Mouse (Mus musculus) CH12.LX (cell line): Measurements from ENCODE around the gene Map3k6. TPM values are rescaled to one million over a fixed set of nuclear protein-coding genes. Genes with fewer than 3 reads are reported as not detected.

Source experiments
- DNase-seq: peaks from one replicate; pipeline ENCODE4 v3.0.0-alpha.2; 2013; ENCODE audit errors: extremely low read depth
- H3K27ac ChIP-seq: 2 replicates; pipeline ENCODE4 v1.5.1; 2012; ENCODE audit warnings: low read depth, mild to moderate bottlenecking, control low read depth, moderate library complexity; ENCODE audit not compliant: insufficient read depth
- H3K27me3 ChIP-seq: replicated peaks from 2 replicates; pipeline ENCODE3; 2012; ENCODE audit warnings: inconsistent platforms
- H3K36me3 ChIP-seq, 2 experiments: replicated peaks in 1 of 2; 2 replicates each; pipeline versions ENCODE3 to v1.6.1; 2012; ENCODE audit warnings: inconsistent platforms in 1 of 2, low read length in 1 of 2, mild to moderate bottlenecking in 1 of 2, mixed read lengths in 1 of 2, moderate library complexity in 1 of 2; ENCODE audit not compliant: control insufficient read depth in 1 of 2, insufficient read depth in 1 of 2
- H3K4me1 ChIP-seq, 2 experiments: 2 replicates each; pipeline ENCODE4 v1.6.1; 2012; ENCODE audit warnings: inconsistent platforms in 1 of 2, moderate library complexity in 1 of 2; ENCODE audit not compliant: insufficient read depth in 2 of 2, control insufficient read depth in 1 of 2
- H3K4me2 ChIP-seq: 2 replicates; pipeline ENCODE4 v1.6.1; 2012; ENCODE audit warnings: low read depth, mild to moderate bottlenecking, control low read depth; ENCODE audit not compliant: poor library complexity, insufficient read depth, severe bottlenecking
- H3K4me3 ChIP-seq, 3 experiments: fragments of 150-350 bp in 1 of 3; sonication (generic) in 1 of 3; replicated peaks in 1 of 3; 2 replicates each; pipeline versions ENCODE3 to v1.5.1; 2011 to 2012; ENCODE audit warnings: low read depth in 2 of 3, low read length in 2 of 3, mild to moderate bottlenecking in 2 of 3, moderate library complexity in 2 of 3, control low read depth in 1 of 3, improper control_type of control experiment in 1 of 3, inconsistent platforms in 1 of 3, mixed read lengths in 1 of 3; ENCODE audit not compliant: poor library complexity in 1 of 3
- H3K79me2 ChIP-seq: replicated peaks from 2 replicates; pipeline ENCODE4 v1.6.1; 2012; ENCODE audit warnings: mild to moderate bottlenecking, moderate library complexity; ENCODE audit not compliant: control insufficient read depth, poor library complexity, insufficient read depth, severe bottlenecking; ENCODE audit errors: extremely low read depth
- H3K9ac ChIP-seq: 2 replicates; pipeline ENCODE4 v1.6.1; 2012; ENCODE audit warnings: low read depth, mild to moderate bottlenecking, control low read depth, moderate library complexity; ENCODE audit not compliant: insufficient read depth
- H3K9me3 ChIP-seq: replicated peaks from 2 replicates; pipeline ENCODE3; 2012; ENCODE audit warnings: low read length, inconsistent platforms, mixed read lengths
- BHLHE40 ChIP-seq: IDR thresholded peaks from 2 replicates; pipeline ENCODE4 v1.6.1; 2011; ENCODE audit warnings: mild to moderate bottlenecking, low read depth, low read length, improper control_type of control experiment
- CHD2 ChIP-seq: IDR thresholded peaks from 2 replicates; pipeline ENCODE4 v1.6.1; 2011; ENCODE audit warnings: low read length, improper control_type of control experiment
- CTCF ChIP-seq, 2 experiments: IDR thresholded peaks in 1 of 2; conservative IDR thresholded peaks in 1 of 2; 2 replicates each; pipeline ENCODE4 v1.5.1; 2011 to 2012; ENCODE audit warnings: low read depth in 2 of 2, low read length in 2 of 2, improper control_type of control experiment in 1 of 2, inconsistent platforms in 1 of 2, mild to moderate bottlenecking in 1 of 2, moderate library complexity in 1 of 2
- E2F4 ChIP-seq: IDR thresholded peaks from 2 replicates; pipeline ENCODE4 v1.6.1; 2011; ENCODE audit warnings: low read depth, low read length, improper control_type of control experiment; ENCODE audit not compliant: insufficient replicate concordance
- EP300 ChIP-seq: IDR thresholded peaks from 2 replicates; pipeline ENCODE4 v1.6.1; 2011; ENCODE audit warnings: low read length, improper control_type of control experiment
- ETS1 ChIP-seq: conservative IDR thresholded peaks from 2 replicates; pipeline ENCODE4 v1.6.1; 2012; ENCODE audit warnings: low read depth, mild to moderate bottlenecking, inconsistent platforms, low read length, improper control_type of control experiment, moderate library complexity
- GABPA ChIP-seq: IDR thresholded peaks from 2 replicates; pipeline ENCODE4 v1.6.1; 2012; ENCODE audit warnings: low read depth, low read length, improper control_type of control experiment, inconsistent platforms; ENCODE audit not compliant: insufficient replicate concordance
- HCFC1 ChIP-seq: IDR thresholded peaks from 2 replicates; pipeline ENCODE4 v1.6.1; 2012; ENCODE audit warnings: low read depth, mild to moderate bottlenecking, inconsistent platforms, low read length, improper control_type of control experiment
- IRF4 ChIP-seq: IDR thresholded peaks from 2 replicates; pipeline ENCODE4 v1.6.1; 2014; ENCODE audit warnings: low read depth, mild to moderate bottlenecking, inconsistent platforms, low read length, improper control_type of control experiment
- JUN ChIP-seq: IDR thresholded peaks from 2 replicates; pipeline ENCODE4 v1.6.1; 2011; ENCODE audit warnings: low read depth, mild to moderate bottlenecking, low read length, improper control_type of control experiment, moderate library complexity; ENCODE audit not compliant: insufficient read depth
- JUND ChIP-seq: conservative IDR thresholded peaks from 2 replicates; pipeline ENCODE4 v1.6.1; 2011; ENCODE audit warnings: low read depth, low read length, improper control_type of control experiment
- KAT2A ChIP-seq: IDR thresholded peaks from 2 replicates; pipeline ENCODE4 v1.6.1; 2012; ENCODE audit warnings: low read length, improper control_type of control experiment, inconsistent platforms; ENCODE audit not compliant: insufficient replicate concordance
- MAFK ChIP-seq: IDR thresholded peaks from 2 replicates; pipeline ENCODE4 v1.6.1; 2011; ENCODE audit warnings: low read length, improper control_type of control experiment; ENCODE audit not compliant: insufficient replicate concordance
- MAX ChIP-seq: IDR thresholded peaks from 2 replicates; pipeline ENCODE4 v1.6.1; 2011; ENCODE audit warnings: low read length, improper control_type of control experiment
- MAZ ChIP-seq: IDR thresholded peaks from 2 replicates; pipeline ENCODE4 v1.6.1; 2012; ENCODE audit warnings: low read depth, mild to moderate bottlenecking, inconsistent platforms, low read length, improper control_type of control experiment, moderate library complexity
- MEF2A ChIP-seq: IDR thresholded peaks from 2 replicates; pipeline ENCODE4 v1.6.1; 2014; ENCODE audit warnings: low read depth, mild to moderate bottlenecking, inconsistent platforms, low read length, improper control_type of control experiment, borderline replicate concordance
- MYC ChIP-seq: IDR thresholded peaks from 2 replicates; pipeline ENCODE4 v1.6.1; 2011; ENCODE audit warnings: low read depth, mild to moderate bottlenecking, improper control_type of control experiment, low read length
- NELFE ChIP-seq: IDR thresholded peaks from 2 replicates; pipeline ENCODE4 v1.6.1; 2011; ENCODE audit warnings: low read depth, low read length, improper control_type of control experiment
- NRF1 ChIP-seq: IDR thresholded peaks from 2 replicates; pipeline ENCODE4 v1.6.1; 2014; ENCODE audit warnings: low read depth, mild to moderate bottlenecking, inconsistent platforms, low read length, improper control_type of control experiment, moderate library complexity
- PAX5 ChIP-seq: IDR thresholded peaks from 2 replicates; pipeline ENCODE4 v1.6.1; 2012; ENCODE audit warnings: low read length, inconsistent platforms, mixed read lengths
- POLR2A ChIP-seq: IDR thresholded peaks from 2 replicates; pipeline ENCODE4 v1.6.1; 2011; ENCODE audit warnings: low read depth, mild to moderate bottlenecking, improper control_type of control experiment, low read length
- SIN3A ChIP-seq: IDR thresholded peaks from 2 replicates; pipeline ENCODE4 v1.6.1; 2012; ENCODE audit warnings: low read length, improper control_type of control experiment, inconsistent platforms
- SMC3 ChIP-seq: IDR thresholded peaks from 2 replicates; pipeline ENCODE4 v1.6.1; 2011; ENCODE audit warnings: low read depth, low read length, improper control_type of control experiment
- TBP ChIP-seq: conservative IDR thresholded peaks from 2 replicates; pipeline ENCODE4 v1.6.1; 2011; ENCODE audit warnings: low read depth, low read length, improper control_type of control experiment
- TCF12 ChIP-seq: IDR thresholded peaks from 2 replicates; pipeline ENCODE4 v1.6.1; 2014; ENCODE audit warnings: low read depth, mild to moderate bottlenecking, inconsistent platforms, low read length, improper control_type of control experiment
- UBTF ChIP-seq: IDR thresholded peaks from 2 replicates; pipeline ENCODE4 v1.6.1; 2012; ENCODE audit warnings: low read depth, mild to moderate bottlenecking, inconsistent platforms, low read length, improper control_type of control experiment, moderate library complexity
- USF1 ChIP-seq: IDR thresholded peaks from 2 replicates; pipeline ENCODE4 v1.6.1; 2014; ENCODE audit warnings: low read depth, mild to moderate bottlenecking, inconsistent platforms, low read length, improper control_type of control experiment
- ZC3H11A ChIP-seq: IDR thresholded peaks from 2 replicates; pipeline ENCODE4 v1.6.1; 2012; ENCODE audit warnings: low read depth, mild to moderate bottlenecking, inconsistent platforms, low read length, improper control_type of control experiment
- ZKSCAN1 ChIP-seq: IDR thresholded peaks from 2 replicates; pipeline ENCODE4 v1.6.1; 2012; ENCODE audit warnings: low read depth, inconsistent platforms, low read length, improper control_type of control experiment, borderline replicate concordance
- ZMIZ1 ChIP-seq: IDR thresholded peaks from 2 replicates; pipeline ENCODE4 v1.6.1; 2012; ENCODE audit warnings: low read depth, mild to moderate bottlenecking, inconsistent platforms, low read length, improper control_type of control experiment
- ZNF384 ChIP-seq: IDR thresholded peaks from 2 replicates; pipeline ENCODE4 v1.6.1; 2012; ENCODE audit warnings: low read depth, low read length, improper control_type of control experiment, inconsistent platforms
- dilution Hi-C: fragments of 300-500 bp; cut with MboI; formaldehyde crosslinking; loops from 2 replicates; pipeline ENCODE4 v1.14.3; 2020; ENCODE audit warnings: low sequenced_read_pairs; ENCODE audit not compliant: extremely low pct_unique_long_range_greater_than_20kb, extremely low pct_ligation_motif_present
- in situ Hi-C: fragments of 300-500 bp; cut with MboI; formaldehyde crosslinking; loops from 3 replicates; pipeline ENCODE4 v1.14.3; 2019; ENCODE audit warnings: low sequenced_read_pairs, low pct_ligation_motif_present, low pct_unique_long_range_greater_than_20kb, mixed read lengths
- polyA plus RNA-seq: library from polyadenylated mRNA; unstranded; fragments of >175 nt; gene quantifications from 2 replicates; pipeline ENCODE4 v1.2.1, GENCODE M21; 2012; ENCODE audit warnings: low read depth; ENCODE audit not compliant: insufficient read length
- total RNA-seq, 2 experiments: library from RNA; depleted of rRNA; stranded (reverse); fragments of 300-350 nt in 1 of 2; fragments of >200 nt in 1 of 2; gene quantifications; 2 replicates each; pipeline ENCODE4 v1.2.3; 2012 to 2014

Map3k6 gene
- total and polyA plus RNA-seq, 3 experiments = 0.21 TPM; not detected in 2

- Histone ChIP-seq H3K9ac (no peak overlapping the region), H3K4me1 (peaks cover 0 to 23% of the 10 kb centered on the region in 2 experiments; a peak in 2 of 4 replicates), H3K4me2 (no peak overlapping the region), H3K9me3 (no peaks in the 10 kb centered on the region), H3K79me2 (no peaks in the 10 kb centered on the region), H3K4me3 (no peak overlapping the region), H3K27me3 (peaks cover 6% of the 10 kb centered on the region), H3K27ac (no peak overlapping the region), H3K36me3 (peaks cover 0 to 13% of the 10 kb centered on the region in 2 experiments)
- DNase-seq = no peak
- no peak for TF ChIP-seq TBP
- no peak for TF ChIP-seq JUN
- TF ChIP-seq UBTF = no peak
- TF ChIP-seq MAX = no peak
- TF ChIP-seq ZMIZ1 = no peak
- no peak for TF ChIP-seq ZKSCAN1
- no peak for TF ChIP-seq IRF4
- TF ChIP-seq MYC = no peak
- TF ChIP-seq KAT2A = no peak
- TF ChIP-seq MEF2A = no peak
- no peak for TF ChIP-seq ZC3H11A
- no peak for TF ChIP-seq E2F4
- TF ChIP-seq MAFK = no peak
- no peak for TF ChIP-seq CTCF (conservative IDR thresholded peaks at IDR 0.05 in 1 of 2, IDR thresholded peaks at IDR 0.05 in 1 of 2; ENCODE audit: low read depth in 2 of 2, low read length in 2 of 2)
- TF ChIP-seq USF1 = no peak
- TF ChIP-seq HCFC1 = no peak
- TF ChIP-seq TCF12 = no peak
- no peak for TF ChIP-seq MAZ
- TF ChIP-seq CHD2 = no peak
- TF ChIP-seq SMC3 = no peak
- in situ Hi-C loops (loop anchor here (10.0 kb wide), 1 partner anchor 190 kb away; the partner anchor contains the start of gene Ahdc1), dilution Hi-C loops (no loop called here)
Observed at GRCm38 (mm10) chr4:133204379-133204778, 36.2 kb upstream of the Map3k6 start.

GRCm38 (mm10) chr4:133209366-133209765, 31.3 kb upstream of the Map3k6 start:
- H3K4me1 ChIP-seq = peaks cover 10 to 17% of the 10 kb centered on the region in 2 experiments
- DNase-seq = peak; percentile 61
- no peak overlapping the region for H3K4me2 ChIP-seq
- H3K27me3 ChIP-seq = peaks cover 44% of the 10 kb centered on the region
- no peak overlapping the region for H3K4me3 ChIP-seq
- H3K79me2 ChIP-seq = no peaks in the 10 kb centered on the region
- H3K9ac ChIP-seq = no peak overlapping the region
- dilution Hi-C loops (no loop called here), in situ Hi-C loops (loop anchor here (10.0 kb wide), 1 partner anchor 195 kb away; the partner anchor contains the start of gene Ahdc1)
- no peaks in the 10 kb centered on the region for H3K9me3 ChIP-seq
- no peak overlapping the region for H3K27ac ChIP-seq
- H3K36me3 ChIP-seq = no peaks in the 10 kb centered on the region
- TF ChIP-seq POLR2A (no peak), NELFE (no peak), E2F4 (no peak), ZMIZ1 (no peak), ZNF384 (peak; percentile 94), HCFC1 (no peak), GABPA (no peak), IRF4 (0 out of 2 replicates have a peak, but pooled peaks have one; percentile 11), ZC3H11A (peak; percentile 27), SMC3 (peak; percentile 81), USF1 (no peak), TBP (no peak), CHD2 (no peak), MAX (no peak), EP300 (no peak), JUN (no peak), PAX5 (no peak), SIN3A (no peak), ETS1 (no peak), JUND (no peak), NRF1 (no peak), TCF12 (no peak), CTCF (conservative IDR thresholded peaks at IDR 0.05 in 1 of 2, IDR thresholded peaks at IDR 0.05 in 1 of 2; ENCODE audit: low read depth in 2 of 2, low read length in 2 of 2) (peak; percentile 47 to 86), KAT2A (no peak), BHLHE40 (no peak)
